8 mouse cellular contexts compared by ENCODE assay signal in genomic region chr8:120607885-120608284, GRCm38 (mm10). TPM values are rescaled to one million over a fixed set of nuclear protein-coding genes. Genes with fewer than 3 reads are reported as not detected.
A peak's percentile ranks its signal among the peaks of the same experiment; 100 is the strongest.
DNase-seq lines count a peak whose midpoint lies in the region; ATAC-seq and TF ChIP-seq lines count a peak whose summit lies in the region.

No protein-coding gene starts in this region.

- H3K27ac ChIP-seq in liver, postnatal 0 days (ENCODE audit: low read depth): no peak overlapping the region

- TF ChIP-seq EP300 in liver, postnatal 0 days (IDR thresholded peaks at IDR 0.05; ENCODE audit: low read depth): no peak

- H3K27me3 ChIP-seq in liver, postnatal 0 days (ENCODE audit: insufficient read depth, low read length): no peaks in the 10 kb centered on the region

- no peaks in the 10 kb centered on the region for H3K4me1 ChIP-seq in liver, postnatal 0 days (ENCODE audit: insufficient read depth)

- H3K9me3 ChIP-seq in liver, postnatal 0 days (ENCODE audit: low read length): no peaks in the 10 kb centered on the region

- WGBS in liver, postnatal 0 days (ENCODE audit: insufficient replicate concordance): 7% methylated on average over 7 of the region's 7 CpGs

- no peak overlapping the region for H3K4me3 ChIP-seq in liver, postnatal 0 days (ENCODE audit: low read depth, low read length)

- H3K36me3 ChIP-seq in liver, postnatal 0 days (replicated peaks; ENCODE audit: insufficient read depth, low read length): no peaks in the 10 kb centered on the region

- peak; percentile 59 for DNase-seq in T-cell, adult 2 months (ENCODE audit: low spot score)
- DNase-seq in cerebellum, postnatal 4 days (ENCODE audit: low spot score in 2 of 2): peak; percentile 70 to 83
- peak; percentile 75 for DNase-seq in gastrocnemius, postnatal 14 days
- DNase-seq in kidney, postnatal 4 days: peak; percentile 90 to 91
- peak; percentile 83 for DNase-seq in liver, postnatal 0 days
- DNase-seq in right cerebral cortex, adult 18-20 months: peak; percentile 73
- DNase-seq in urinary bladder, postnatal 36 days (ENCODE audit: low spot score in 2 of 2): peak; percentile 62 to 71

- H3K9ac ChIP-seq in liver, postnatal 0 days (replicated peaks): no peak overlapping the region

- intact Hi-C loops in gastrocnemius, postnatal 14 days (cut with DNase I; ENCODE audit: low total_unique reads): no loop called here

- H3K4me2 ChIP-seq in liver, postnatal 0 days (ENCODE audit: low read depth, low read length): peak overlapping the region; percentile 42

- TF ChIP-seq CTCF in liver, postnatal 0 days (IDR thresholded peaks at IDR 0.05; ENCODE audit: low read depth): peak; percentile 93

- peak; percentile 75 for ATAC-seq in CD4-positive, CD25-positive, alpha-beta regulatory T cell, adult 4 months
- ATAC-seq in liver, postnatal 0 days: peak; percentile 64; the same call in 1 of the 2 replicates

RNA-seq across cellular contexts. Expression of gene Gins2, which starts 18.8 kb away (rescaled TPM):
- polyA plus RNA-seq in CD4-positive, CD25-positive, alpha-beta regulatory T cell, adult 4 months (2017; shearing (Covaris generic)): 10 to 100 TPM; 14.6 to 20.6 TPM
- 1 to 10 TPM; 2.9 to 3.6 TPM for total RNA-seq in gastrocnemius, postnatal 14 days (2021)
- 18.6 and 20.3 TPM in 2 replicates for polyA plus RNA-seq in liver, postnatal 0 days (2015; fragmentation: Nextera tagmentation; extraction: Ambion mirVana)

RNA-seq across cellular contexts. Expression of gene 1190005I06Rik, which starts 39.5 kb away (rescaled TPM):
- polyA plus RNA-seq in CD4-positive, CD25-positive, alpha-beta regulatory T cell, adult 4 months (2017; shearing (Covaris generic)): under 1 TPM in 1 of 2 experiments, not detected in 1; 0.39 TPM
- under 1 TPM; 0.59 to 0.84 TPM for total RNA-seq in gastrocnemius, postnatal 14 days (2021)
- 4.8 and 5.0 TPM in 2 replicates for polyA plus RNA-seq in liver, postnatal 0 days (2015; fragmentation: Nextera tagmentation; extraction: Ambion mirVana)

RNA-seq across cellular contexts. Expression of gene Gm27021, which starts 60.0 kb away (rescaled TPM):
- not detected for polyA plus RNA-seq in CD4-positive, CD25-positive, alpha-beta regulatory T cell, adult 4 months (2017; shearing (Covaris generic))
- not detected for total RNA-seq in gastrocnemius, postnatal 14 days (2021)
- 0.58 and 1.4 TPM in 2 replicates for polyA plus RNA-seq in liver, postnatal 0 days (2015; fragmentation: Nextera tagmentation; extraction: Ambion mirVana)
